31 mouse cellular contexts compared by ENCODE assay signal in genomic region chr14:82466708-82467107, GRCm38 (mm10).
"Had no signal": no experiment of that assay in that cellular context is flagged by ENCODE, and none has a peak within 500 bp of the region (broad histone marks: within the 10 kb centered on the region; RNA-seq: fewer than 3 reads in every experiment).

No protein-coding gene starts in this region.

- H3K27ac ChIP-seq: limb, embryonic 10.5 days; limb, embryonic 12.5 days; limb, embryonic 13.5 days; limb, embryonic 15.5 days; liver, embryonic 12.5 days; liver, embryonic 13.5 days; liver, embryonic 14.5 days; liver, embryonic 15.5 days; lung, embryonic 15.5 days; macrophage; midbrain, embryonic 10.5 days; midbrain, embryonic 12.5 days; midbrain, embryonic 13.5 days; midbrain, embryonic 15.5 days had no signal

- H3K4me1 ChIP-seq: limb, embryonic 10.5 days; limb, embryonic 12.5 days; limb, embryonic 13.5 days; limb, embryonic 15.5 days; liver, embryonic 12.5 days; liver, embryonic 13.5 days; liver, embryonic 15.5 days; lung, embryonic 15.5 days; megakaryocyte, embryonic 14.5 days; midbrain, embryonic 10.5 days; midbrain, embryonic 12.5 days; midbrain, embryonic 13.5 days; midbrain, embryonic 15.5 days had no signal

- DNase-seq: left cerebral cortex, postnatal 4 days; liver; liver, embryonic 13.5 days; liver, postnatal 0 days; lung, adult 18-20 months; lung, adult 2 months; lung, embryonic 14.5 days; lung, postnatal 10 days; lung, postnatal 14 days; lung, postnatal 36 days; lung, postnatal 4 days; midbrain, embryonic 14.5 days had no signal

- ATAC-seq: liver, embryonic 12.5 days; liver, postnatal 0 days; lung, postnatal 0 days; midbrain, embryonic 13.5 days; midbrain, embryonic 15.5 days; midbrain, embryonic 16.5 days had no signal

- H3K36me3 ChIP-seq: limb, embryonic 10.5 days; limb, embryonic 12.5 days; limb, embryonic 13.5 days; limb, embryonic 15.5 days; liver, embryonic 12.5 days; liver, embryonic 13.5 days; liver, embryonic 15.5 days; lung, embryonic 15.5 days; midbrain, embryonic 10.5 days; midbrain, embryonic 12.5 days; midbrain, embryonic 13.5 days; midbrain, embryonic 15.5 days had no signal

- H3K9me3 ChIP-seq: limb, embryonic 10.5 days; limb, embryonic 12.5 days; limb, embryonic 13.5 days; limb, embryonic 15.5 days; liver, embryonic 12.5 days; liver, embryonic 13.5 days; liver, embryonic 15.5 days; lung, embryonic 15.5 days; megakaryocyte, embryonic 14.5 days; midbrain, embryonic 10.5 days; midbrain, embryonic 12.5 days; midbrain, embryonic 13.5 days; midbrain, embryonic 15.5 days had no signal

- H3K9ac ChIP-seq: limb, embryonic 12.5 days; limb, embryonic 13.5 days; limb, embryonic 15.5 days; liver, embryonic 12.5 days; liver, embryonic 13.5 days; liver, embryonic 14.5 days; liver, embryonic 15.5 days; liver, postnatal 0 days; lung, embryonic 14.5 days; lung, embryonic 15.5 days; midbrain, embryonic 12.5 days; midbrain, embryonic 13.5 days; midbrain, embryonic 15.5 days had no signal

- H3K4me2 ChIP-seq: limb, embryonic 12.5 days; limb, embryonic 13.5 days; limb, embryonic 15.5 days; liver, embryonic 11.5 days; liver, embryonic 12.5 days; liver, embryonic 13.5 days; liver, embryonic 15.5 days; lung, embryonic 14.5 days; lung, embryonic 15.5 days; midbrain, embryonic 11.5 days; midbrain, embryonic 12.5 days; midbrain, embryonic 13.5 days; midbrain, embryonic 15.5 days had no signal

- H3K4me3 ChIP-seq: limb, embryonic 10.5 days; limb, embryonic 12.5 days; limb, embryonic 13.5 days; limb, embryonic 15.5 days; liver, embryonic 12.5 days; liver, embryonic 13.5 days; liver, embryonic 15.5 days; lung, embryonic 15.5 days; megakaryocyte, embryonic 14.5 days; midbrain, embryonic 10.5 days; midbrain, embryonic 12.5 days; midbrain, embryonic 13.5 days; midbrain, embryonic 15.5 days; myocyte had no signal

- H3K27me3 ChIP-seq: limb, embryonic 12.5 days; limb, embryonic 13.5 days; limb, embryonic 15.5 days; liver, embryonic 12.5 days; liver, embryonic 13.5 days; liver, embryonic 15.5 days; lung, embryonic 15.5 days; megakaryocyte, embryonic 14.5 days; midbrain, embryonic 12.5 days; midbrain, embryonic 13.5 days; midbrain, embryonic 15.5 days had no signal
